Mouse (Mus musculus): ENCODE measurements around the gene Susd4. TPM values are rescaled to one million over a fixed set of nuclear protein-coding genes. Genes with fewer than 3 reads are reported as not detected.
A peak's percentile ranks its signal among the peaks of the same experiment; 100 is the strongest.

Susd4 gene
- polyA plus RNA-seq, 1 experiment from 2014 or later, result 11.7 TPM

GRCm38 (mm10) chr1:182763191-182763715 lies 407 bp upstream of the Susd4 start:
- Histone ChIP-seq H3K27me3 (ENCODE audit: low read depth, poor library complexity, severe bottlenecking) (peaks cover 58% of the 10 kb centered on the region), H3K27ac (no peak overlapping the region), H3K4me3 (peak overlapping the region; percentile 71), H3K36me3 (no peaks in the 10 kb centered on the region), H3K9me3 (replicated peaks) (no peaks in the 10 kb centered on the region), H3K4me1 (peaks cover 25% of the 10 kb centered on the region)
- DNase-seq (ENCODE audit: low spot score), result no peak
- 10% methylated on average over 17 of the region's 17 CpGs for WGBS

DNA sequence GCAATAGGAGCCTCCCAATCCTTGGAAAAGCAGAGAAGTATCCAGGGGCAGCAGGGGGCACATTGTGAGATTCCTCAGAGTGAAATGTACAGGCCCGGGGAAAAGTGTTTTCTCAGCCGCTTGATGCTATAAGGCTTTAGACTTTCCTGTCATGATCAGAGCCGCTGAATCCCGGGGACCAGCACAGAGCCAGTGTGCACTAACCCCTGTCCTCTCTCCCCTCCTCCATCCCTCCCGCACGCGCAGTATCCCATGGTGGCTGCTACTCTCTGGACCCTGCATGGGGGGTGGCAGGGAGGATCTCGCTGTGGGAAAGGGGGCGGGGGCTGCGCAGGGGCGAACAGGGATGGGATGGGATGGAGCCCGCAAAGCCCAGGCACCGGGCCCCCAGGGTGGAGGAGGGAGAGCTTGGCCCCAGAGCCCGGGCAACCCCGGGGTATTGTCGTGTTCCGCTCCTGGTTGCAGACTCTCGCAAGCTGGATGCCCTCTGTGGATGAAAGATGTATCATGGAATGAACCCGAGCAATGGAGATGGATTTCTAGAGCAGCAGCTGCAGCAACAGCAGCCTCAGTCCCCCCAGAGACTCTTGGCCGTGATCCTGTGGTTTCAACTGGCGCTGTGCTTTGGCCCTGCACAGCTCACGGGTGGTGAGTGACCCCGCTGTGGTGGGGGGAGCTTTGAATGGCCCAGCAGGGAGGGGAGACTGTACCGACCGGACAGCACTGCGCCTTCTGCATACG lies 1.1 kb downstream of the Susd4 start:
- 1% methylated on average over 27 of the region's 27 CpGs for WGBS
- Histone ChIP-seq H3K27me3 (ENCODE audit: low read depth, poor library complexity, severe bottlenecking) (peaks cover 58% of the 10 kb centered on the region), H3K4me1 (peaks cover 25% of the 10 kb centered on the region), H3K4me3 (peak overlapping the region; percentile 71), H3K36me3 (no peaks in the 10 kb centered on the region), H3K9me3 (replicated peaks) (no peaks in the 10 kb centered on the region), H3K27ac (peak overlapping the region; percentile 72; the same call in 1 of the 2 replicates)
- DNase-seq (ENCODE audit: low spot score), result peak; percentile 60

DNA sequence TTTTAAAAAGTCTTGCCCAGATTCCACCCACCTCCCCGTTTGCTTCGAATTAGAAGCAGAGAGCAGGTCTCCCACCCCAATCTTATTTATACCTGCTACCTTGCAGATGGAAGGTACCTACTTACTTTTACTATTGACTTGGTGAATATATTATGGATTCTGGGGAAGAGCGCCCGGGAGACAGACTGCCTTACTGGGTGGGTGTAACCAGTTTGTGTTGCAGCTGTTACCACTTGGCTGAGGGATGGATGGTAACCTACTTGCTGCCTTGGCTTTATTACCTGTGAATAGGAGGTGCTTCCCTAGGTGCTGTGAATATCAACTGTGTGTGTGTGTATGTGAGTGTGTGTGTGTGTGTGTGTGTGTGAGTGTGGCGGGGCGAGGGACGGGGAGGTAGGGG lies 11.9 kb downstream of the Susd4 start:
- Histone ChIP-seq H3K27me3 (ENCODE audit: low read depth, poor library complexity, severe bottlenecking) (no peaks in the 10 kb centered on the region), H3K9me3 (replicated peaks) (no peaks in the 10 kb centered on the region), H3K4me3 (no peak overlapping the region), H3K27ac (no peak overlapping the region), H3K36me3 (no peaks in the 10 kb centered on the region), H3K4me1 (no peaks in the 10 kb centered on the region)
- no peak for DNase-seq (ENCODE audit: low spot score)
- WGBS, result 93% methylated on average over 7 of the region's 7 CpGs

- H3K36me3 ChIP-seq, result no peaks in the 10 kb centered on the region
- no peaks in the 10 kb centered on the region for H3K4me1 ChIP-seq
- 62% methylated on average over 10 of the region's 10 CpGs for WGBS
- no peaks in the 10 kb centered on the region for H3K9me3 ChIP-seq (replicated peaks)
- no peaks in the 10 kb centered on the region for H3K27me3 ChIP-seq (ENCODE audit: low read depth, poor library complexity, severe bottlenecking)
- no peak overlapping the region for H3K27ac ChIP-seq
- no peak for DNase-seq (ENCODE audit: low spot score)
- H3K4me3 ChIP-seq, result no peak overlapping the region
Observed at GRCm38 (mm10) chr1:182776749-182777410, 13.2 kb downstream of the Susd4 start.

DNA sequence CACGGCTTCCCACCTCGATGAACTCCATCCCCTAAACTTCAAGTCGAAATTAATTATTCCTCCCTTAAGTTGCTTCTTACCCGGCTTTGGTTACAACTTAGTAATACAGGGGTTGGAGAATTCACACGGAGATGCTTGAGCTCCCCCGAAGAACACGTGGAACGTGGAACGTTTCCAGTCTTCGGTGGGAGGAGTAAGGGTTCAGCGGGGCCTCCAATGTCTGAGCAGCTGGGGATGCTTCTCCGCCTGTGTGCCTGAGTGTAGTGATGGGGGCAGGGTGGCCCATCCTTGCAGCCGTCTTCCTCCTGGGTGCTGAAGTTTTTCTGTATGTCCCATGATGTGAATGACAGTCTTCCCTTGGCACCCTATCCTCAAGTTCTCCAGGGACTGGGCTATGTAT lies 14.6 kb downstream of the Susd4 start:
- no peaks in the 10 kb centered on the region for H3K4me1 ChIP-seq
- no peaks in the 10 kb centered on the region for H3K36me3 ChIP-seq
- no peaks in the 10 kb centered on the region for H3K9me3 ChIP-seq (replicated peaks)
- no peak overlapping the region for H3K27ac ChIP-seq
- no peak for DNase-seq (ENCODE audit: low spot score)
- no peak overlapping the region for H3K4me3 ChIP-seq
- no peaks in the 10 kb centered on the region for H3K27me3 ChIP-seq (ENCODE audit: low read depth, poor library complexity, severe bottlenecking)
- WGBS, result 81% methylated on average over 13 of the region's 13 CpGs

DNA sequence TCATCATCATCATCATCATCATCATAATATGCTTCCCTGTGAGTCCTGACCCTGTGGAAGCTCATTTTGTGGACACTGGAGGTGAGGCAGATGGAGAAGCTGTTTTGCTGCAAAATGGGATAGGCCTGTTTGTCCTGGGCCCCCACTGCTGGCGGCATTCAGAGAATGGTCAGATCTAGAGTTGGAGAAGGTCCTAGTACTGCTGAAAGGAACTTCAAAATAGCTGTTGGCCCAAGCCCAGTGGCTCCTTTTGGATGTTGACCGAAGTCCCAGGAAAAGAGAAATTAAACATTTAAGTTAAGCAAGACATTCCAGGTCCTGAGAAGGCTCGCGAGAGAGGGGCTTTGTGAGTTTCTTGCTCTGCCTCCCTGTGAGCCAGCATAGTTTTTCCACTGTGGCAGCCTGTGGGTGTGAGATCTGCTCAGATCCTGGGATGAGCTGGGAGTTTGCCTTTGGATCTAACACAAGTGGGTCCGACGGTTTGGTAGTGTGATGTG lies 15.4 kb downstream of the Susd4 start:
- 94% methylated on average over 6 of the region's 6 CpGs for WGBS
- Histone ChIP-seq H3K27me3 (ENCODE audit: low read depth, poor library complexity, severe bottlenecking) (no peaks in the 10 kb centered on the region), H3K4me1 (no peaks in the 10 kb centered on the region), H3K4me3 (no peak overlapping the region), H3K9me3 (replicated peaks) (no peaks in the 10 kb centered on the region), H3K36me3 (no peaks in the 10 kb centered on the region), H3K27ac (no peak overlapping the region)
- no peak for DNase-seq (ENCODE audit: low spot score)

GRCm38 (mm10) chr1:182783774-182784173 lies 20.1 kb downstream of the Susd4 start:
- Histone ChIP-seq H3K27me3 (ENCODE audit: low read depth, poor library complexity, severe bottlenecking) (no peaks in the 10 kb centered on the region), H3K36me3 (no peaks in the 10 kb centered on the region), H3K27ac (no peak overlapping the region), H3K4me3 (no peak overlapping the region), H3K9me3 (replicated peaks) (no peaks in the 10 kb centered on the region), H3K4me1 (peaks cover 11% of the 10 kb centered on the region)
- DNase-seq (ENCODE audit: low spot score), result no peak
- WGBS, result 95% methylated on average over 7 of the region's 7 CpGs

DNA sequence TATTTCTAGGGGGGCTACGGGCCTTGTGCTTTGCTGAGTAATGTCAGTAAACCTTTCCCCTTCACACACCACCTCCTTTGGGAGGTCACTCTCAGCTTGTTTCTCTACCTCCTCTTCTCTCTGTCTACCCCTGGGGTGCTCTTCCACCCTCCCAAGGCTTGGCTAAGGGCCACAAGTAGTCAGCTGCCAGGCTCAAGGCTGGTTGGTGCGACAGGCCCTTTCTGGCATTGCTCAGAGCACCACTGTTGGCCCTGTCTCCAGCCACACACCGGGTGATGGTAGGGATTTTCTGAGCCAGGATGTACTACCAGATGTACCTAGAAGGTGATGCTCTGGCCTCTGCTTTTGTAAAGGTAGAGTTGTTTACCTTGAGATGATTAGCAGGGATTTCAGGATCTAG lies 21.1 kb downstream of the Susd4 start:
- H3K4me1 ChIP-seq, result peaks cover 15% of the 10 kb centered on the region
- no peaks in the 10 kb centered on the region for H3K36me3 ChIP-seq
- 96% methylated on average over 3 of the region's 3 CpGs for WGBS
- H3K4me3 ChIP-seq, result no peak overlapping the region
- no peaks in the 10 kb centered on the region for H3K9me3 ChIP-seq (replicated peaks)
- H3K27ac ChIP-seq, result no peak overlapping the region; the same call in 1 of the 2 replicates
- DNase-seq (ENCODE audit: low spot score), result no peak
- H3K27me3 ChIP-seq (ENCODE audit: low read depth, poor library complexity, severe bottlenecking), result no peaks in the 10 kb centered on the region

GRCm38 (mm10) chr1:182785504-182785903 lies 21.8 kb downstream of the Susd4 start:
- Histone ChIP-seq H3K9me3 (replicated peaks) (no peaks in the 10 kb centered on the region), H3K4me3 (no peak overlapping the region), H3K27ac (no peak overlapping the region), H3K27me3 (ENCODE audit: low read depth, poor library complexity, severe bottlenecking) (no peaks in the 10 kb centered on the region), H3K36me3 (no peaks in the 10 kb centered on the region), H3K4me1 (peaks cover 15% of the 10 kb centered on the region)
- 89% methylated on average over 5 of the region's 5 CpGs for WGBS
- no peak for DNase-seq (ENCODE audit: low spot score)

DNA sequence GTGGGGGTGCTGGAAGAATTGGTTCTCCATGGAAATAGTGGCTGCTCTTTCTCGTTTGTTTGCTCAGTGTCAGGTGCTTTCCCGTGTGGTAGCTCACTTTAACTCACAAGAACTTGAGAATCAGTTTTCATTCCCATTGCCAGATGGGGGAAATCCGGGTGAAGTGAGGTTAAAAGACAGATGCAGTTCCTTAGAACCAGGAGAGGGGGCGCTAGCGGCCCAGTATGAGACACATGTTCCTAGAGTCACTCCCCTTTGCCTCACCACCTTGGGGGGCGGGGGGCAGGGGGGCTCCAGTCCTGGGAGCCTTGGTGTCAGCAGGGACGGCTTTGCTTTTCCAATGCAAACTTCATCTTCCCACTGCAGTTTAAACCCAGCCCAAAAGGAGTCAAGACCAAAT lies 23.4 kb downstream of the Susd4 start:
- Histone ChIP-seq H3K36me3 (no peaks in the 10 kb centered on the region), H3K27ac (no peak overlapping the region), H3K4me1 (peaks cover 16% of the 10 kb centered on the region), H3K27me3 (ENCODE audit: low read depth, poor library complexity, severe bottlenecking) (no peaks in the 10 kb centered on the region), H3K9me3 (replicated peaks) (no peaks in the 10 kb centered on the region), H3K4me3 (no peak overlapping the region)
- DNase-seq (ENCODE audit: low spot score), result no peak
- 49% methylated on average over 7 of the region's 7 CpGs for WGBS

- Histone ChIP-seq H3K4me1 (peaks cover 25% of the 10 kb centered on the region), H3K27me3 (ENCODE audit: low read depth, poor library complexity, severe bottlenecking) (no peaks in the 10 kb centered on the region), H3K36me3 (no peaks in the 10 kb centered on the region), H3K27ac (no peak overlapping the region), H3K4me3 (no peak overlapping the region), H3K9me3 (replicated peaks) (no peaks in the 10 kb centered on the region)
- DNase-seq (ENCODE audit: low spot score), result no peak
- WGBS, result 25% methylated on average over 6 of the region's 6 CpGs
Observed at GRCm38 (mm10) chr1:182788896-182789295, 25.2 kb downstream of the Susd4 start.

- Histone ChIP-seq H3K27ac (peak overlapping the region; percentile 75), H3K36me3 (no peaks in the 10 kb centered on the region), H3K4me1 (peaks cover 18% of the 10 kb centered on the region), H3K4me3 (peak overlapping the region; percentile 31), H3K9me3 (replicated peaks) (no peaks in the 10 kb centered on the region), H3K27me3 (ENCODE audit: low read depth, poor library complexity, severe bottlenecking) (no peaks in the 10 kb centered on the region)
- peak; percentile 85 for DNase-seq (ENCODE audit: low spot score)
- 26% methylated on average over 16 of the region's 16 CpGs for WGBS
Observed at GRCm38 (mm10) chr1:182792521-182793071, 28.9 kb downstream of the Susd4 start.

GRCm38 (mm10) chr1:182794221-182794620 lies 30.6 kb downstream of the Susd4 start:
- H3K4me1 ChIP-seq, result peaks cover 10% of the 10 kb centered on the region
- H3K27me3 ChIP-seq (ENCODE audit: low read depth, poor library complexity, severe bottlenecking), result no peaks in the 10 kb centered on the region
- H3K4me3 ChIP-seq, result no peak overlapping the region
- no peak for DNase-seq (ENCODE audit: low spot score)
- H3K9me3 ChIP-seq (replicated peaks), result no peaks in the 10 kb centered on the region
- H3K27ac ChIP-seq, result no peak overlapping the region
- 90% methylated on average over 10 of the region's 10 CpGs for WGBS
- H3K36me3 ChIP-seq, result no peaks in the 10 kb centered on the region
